In genomic region chr10:43759186-43759905, GRCm38 (mm10) we compare ENCODE assay signal across 11 mouse cellular contexts.
DNase-seq lines count a peak whose midpoint lies in the region.
"Had no signal": no experiment of that assay in that cellular context is flagged by ENCODE, and none has a peak within 500 bp of the region (broad histone marks: within the 10 kb centered on the region; RNA-seq: fewer than 3 reads in every experiment).

No protein-coding gene starts in this region.

- DNase-seq in frontal cortex, postnatal 36 days (ENCODE audit: low spot score in 2 of 2) = peak; percentile 39 to 45
- DNase-seq in frontal cortex, postnatal 14 days (ENCODE audit: low spot score in 2 of 2) = no peak
- DNase-seq in layer of hippocampus, adult 9-11 months = peak; percentile 13
- DNase-seq in layer of hippocampus, adult 11-12 months (ENCODE audit: low spot score) = no peak
- DNase-seq in B cell, adult 2 months = peak; percentile 50
- peak; percentile 46 for DNase-seq in right cerebral cortex, postnatal 25 days
- no peak for DNase-seq in adipocyte (ENCODE audit: low spot score)
- DNase-seq in cerebellum, postnatal 14 days = no peak
- DNase-seq: adrenal gland, postnatal 14 days; cerebellum, postnatal 36 days; heart, adult 2 months had no signal

Comparison
In these comparisons a context has a peak if more than half of its experiments do, and no peak if none do; other contexts are left out.
1. DNase-seq: peak in frontal cortex, postnatal 36 days (2 of 2), layer of hippocampus, adult 9-11 months (single experiment), B cell, adult 2 months (2 of 2) and right cerebral cortex, postnatal 25 days (single experiment); none in frontal cortex, postnatal 14 days (0 of 2), layer of hippocampus, adult 11-12 months (single experiment), adipocyte (single experiment) and cerebellum, postnatal 14 days (0 of 2).